Mouse (Mus musculus) neural tube, embryonic 10.5 days (tissue): ENCODE results near the gene Ndufa7.

Experiments
- DNase-seq: peaks from one replicate; pipeline ENCODE4 v3.0.0-alpha.2; 2017; ENCODE audit warnings: low spot score; ENCODE audit errors: extremely low spot score

Ndufa7 gene

DNA sequence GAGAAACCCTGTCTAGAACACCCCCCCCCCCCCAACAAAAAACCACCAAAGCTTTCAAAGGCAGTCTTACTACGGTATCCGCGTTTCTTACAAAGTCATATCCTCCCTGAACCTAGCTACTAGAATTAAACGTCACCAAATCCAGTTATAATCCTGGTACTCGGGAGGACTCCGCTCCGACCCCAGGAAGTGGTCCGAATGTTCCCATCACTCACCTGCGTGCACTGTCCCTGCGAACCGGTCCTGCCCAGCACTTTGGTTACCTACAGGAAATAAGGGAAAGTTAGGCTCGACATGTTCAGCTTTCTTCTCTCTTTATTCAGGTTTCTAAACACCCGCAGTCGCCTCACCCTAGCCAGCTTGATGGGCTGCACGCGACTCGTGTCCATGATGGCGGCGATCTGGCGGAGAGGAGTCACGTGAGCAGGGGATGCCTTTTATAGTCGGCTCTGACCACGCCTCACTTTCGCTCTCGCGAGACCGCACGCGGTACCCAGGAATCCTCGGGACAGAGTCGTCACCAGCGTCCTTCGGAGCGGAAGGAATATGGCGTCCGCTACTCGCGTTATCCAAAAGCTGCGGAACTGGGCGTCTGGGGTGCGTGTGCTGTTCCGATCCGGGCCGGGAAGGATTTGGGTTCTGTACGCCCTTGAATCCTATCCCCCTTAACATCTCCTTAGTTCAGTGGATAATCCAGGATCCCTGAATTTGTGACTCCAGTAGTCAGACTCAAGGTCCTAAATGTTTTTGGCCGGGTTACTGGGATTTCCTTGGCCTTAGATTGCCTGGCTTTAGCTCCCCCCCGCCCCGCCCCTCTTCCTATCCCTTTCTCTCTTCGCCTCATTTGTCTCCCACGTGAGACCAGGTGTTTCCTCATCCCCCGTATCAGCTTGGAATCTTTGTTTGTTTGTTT, at the start of gene Ndufa7, which contains the start of gene Rps28:
TSS of gene Ndufa7 (plus strand) at position 489 of the 913 bp plus-strand sequence.
TSS of gene Rps28 (minus strand) at position 479 of the 913 bp plus-strand sequence.
- peak; percentile 98 for DNase-seq

DNA sequence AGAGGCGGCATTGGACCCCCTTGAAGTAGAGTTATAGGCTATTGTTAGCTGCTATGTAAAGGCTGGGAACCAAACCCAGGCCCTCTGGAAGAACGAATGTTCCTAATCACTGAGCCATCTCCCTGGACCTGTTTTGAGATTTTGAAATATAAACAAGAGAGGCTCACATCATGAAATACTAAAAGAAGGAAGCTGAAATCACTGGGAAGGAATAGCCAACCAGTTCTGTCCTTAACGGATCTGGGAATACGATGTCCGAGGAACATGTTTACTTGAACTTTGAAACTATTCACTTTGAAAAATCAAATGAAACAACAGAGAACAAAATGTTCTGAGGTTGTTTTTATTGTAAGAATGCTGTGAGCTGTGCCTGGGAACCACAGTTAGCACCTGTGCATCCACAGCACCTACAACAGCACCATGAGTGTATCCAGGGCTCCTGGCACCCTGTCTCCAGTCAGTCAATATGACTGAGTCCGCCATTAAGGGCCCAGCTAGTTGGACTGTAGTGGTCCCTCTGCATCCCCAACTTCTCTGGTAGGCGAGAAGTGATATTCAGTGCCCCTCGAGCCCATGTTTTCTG, 49.7 kb upstream of the Ndufa7 start:
- no peak for DNase-seq

DNA sequence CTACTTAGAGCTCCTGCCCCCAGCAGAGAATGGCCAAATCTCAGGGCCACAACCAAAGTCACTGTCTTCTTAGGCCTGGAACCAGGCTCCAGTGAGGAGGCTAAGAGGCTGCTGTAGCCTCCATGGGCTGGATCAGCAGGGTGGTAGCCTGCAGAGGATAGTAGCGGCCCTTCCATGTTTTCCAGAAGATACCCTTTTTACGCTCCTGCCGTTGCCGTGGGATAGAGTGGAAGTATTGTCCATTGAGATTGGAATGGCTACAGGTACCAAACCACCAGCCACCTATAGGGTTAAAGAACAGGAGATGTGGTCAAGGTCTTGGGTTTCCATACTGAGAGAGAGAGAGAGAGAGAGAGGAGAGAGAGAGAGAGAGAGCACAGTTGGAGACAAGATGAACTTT, 49.1 kb upstream of the Ndufa7 start:
- DNase-seq: no peak

DNA sequence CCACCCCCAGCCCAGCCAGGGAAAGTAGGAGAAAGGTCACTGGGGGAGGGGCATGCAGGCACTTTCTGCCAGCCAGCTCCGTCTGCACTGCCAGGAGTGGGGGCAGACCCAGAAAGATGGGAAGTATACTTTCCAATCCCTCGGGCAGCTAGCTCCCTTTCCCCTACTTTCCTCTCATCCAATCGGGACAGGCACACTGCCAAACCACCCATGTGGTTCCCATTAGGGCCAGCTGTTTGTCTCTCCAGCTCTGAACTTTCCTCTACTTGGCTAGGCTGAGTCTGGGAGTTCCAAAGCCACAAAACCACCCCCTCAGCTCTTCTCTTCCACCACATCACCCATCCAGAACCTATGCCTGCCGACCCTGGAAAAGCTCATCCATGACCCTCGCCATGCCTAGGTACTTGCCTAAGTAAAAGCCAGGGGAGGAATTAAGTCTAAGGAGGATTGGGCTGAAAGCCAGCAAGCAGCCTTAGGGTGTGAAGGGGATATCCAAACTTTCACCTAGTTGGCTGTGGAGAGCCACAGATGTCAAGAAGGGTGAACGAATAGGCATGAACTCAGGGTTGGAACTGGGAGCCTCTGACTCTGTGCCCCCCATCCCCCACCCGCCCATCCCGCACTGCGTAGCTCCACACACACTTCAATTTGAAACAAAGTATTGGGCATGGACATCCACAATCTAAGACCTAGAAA, 45.0 kb upstream of the Ndufa7 start:
- DNase-seq: peak; percentile 79

DNA sequence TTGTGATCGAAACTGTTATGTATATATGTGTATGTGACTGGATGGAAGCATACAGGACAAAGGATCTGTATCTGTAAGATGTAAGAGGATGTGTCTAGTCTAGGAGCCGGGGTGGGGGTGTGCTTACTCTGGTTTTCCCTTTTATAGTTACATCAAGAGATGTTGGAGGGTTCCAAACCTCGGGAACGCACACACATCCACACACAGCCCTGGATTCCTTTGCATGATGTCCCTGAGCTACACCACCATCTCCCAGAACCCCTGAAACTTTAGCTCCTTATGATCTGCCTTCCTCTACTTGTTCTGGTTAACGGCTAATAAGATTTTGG, 44.4 kb upstream of the Ndufa7 start:
- DNase-seq: no peak

DNA sequence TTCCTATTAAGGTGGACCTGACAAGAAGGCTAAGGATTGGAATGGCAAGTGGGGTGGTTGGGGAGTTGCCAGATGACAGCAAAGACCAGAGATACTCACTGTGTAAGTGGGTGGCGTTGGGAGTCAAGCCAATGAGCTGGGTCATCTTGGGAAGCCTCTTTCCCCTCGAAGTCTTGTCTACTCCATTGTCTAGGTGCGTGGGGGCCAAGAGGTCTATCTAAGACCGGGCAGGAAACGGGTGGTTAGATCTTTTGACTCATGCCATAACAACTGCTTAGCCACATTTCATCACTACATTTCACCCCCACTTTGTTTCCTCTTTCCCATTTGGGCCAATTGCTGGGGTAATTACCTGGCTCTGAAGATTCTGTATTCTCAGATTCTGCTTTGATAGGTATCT, 43.9 kb upstream of the Ndufa7 start:
- no peak for DNase-seq

DNA sequence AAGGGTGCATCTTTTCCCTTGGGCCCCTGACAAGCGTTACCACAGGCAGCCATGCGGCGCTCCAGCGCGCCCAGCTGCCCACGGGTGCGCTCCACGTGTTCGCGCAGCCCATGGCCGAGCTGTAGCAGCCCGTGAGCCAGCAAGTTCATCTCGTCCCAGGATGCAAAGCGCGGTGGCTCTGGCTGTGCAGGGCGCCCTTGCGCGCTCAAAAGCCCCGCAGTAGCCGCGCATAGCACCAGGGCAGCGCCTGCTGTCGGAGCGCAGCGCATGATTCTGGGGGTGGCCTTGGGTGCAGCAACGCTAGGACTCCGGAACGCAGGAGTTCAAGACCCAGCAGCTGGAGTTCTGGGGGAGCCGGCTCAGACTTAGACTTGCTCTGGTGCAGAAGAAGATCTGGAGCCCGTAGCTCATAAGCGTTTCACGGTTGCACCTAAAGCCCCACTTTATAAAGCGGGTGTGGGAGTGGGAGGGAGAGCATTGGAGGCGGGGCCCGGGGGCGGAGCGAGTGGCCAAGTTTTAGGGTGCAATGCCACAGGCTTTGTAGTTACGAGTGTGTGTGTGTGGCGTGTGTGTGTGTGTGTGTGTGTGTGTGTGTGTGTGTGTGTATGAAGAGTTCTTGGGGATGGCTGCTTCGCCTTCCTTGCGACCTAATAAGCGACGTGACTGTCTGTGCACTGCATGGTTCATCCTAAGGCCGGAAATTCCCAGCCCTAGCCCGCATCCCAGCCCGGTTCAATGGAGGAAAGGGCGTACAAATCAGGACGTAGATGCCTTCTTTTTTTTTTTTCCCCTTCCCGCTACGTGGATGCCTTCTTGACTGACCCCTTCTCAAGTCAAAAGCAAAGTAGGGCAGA, 43.0 kb upstream of the Ndufa7 start, which contains the start of gene Angptl4:
TSS of gene Angptl4 (minus strand) at position 707 of the 854 bp plus-strand sequence.
- peak; percentile 76 for DNase-seq

DNA sequence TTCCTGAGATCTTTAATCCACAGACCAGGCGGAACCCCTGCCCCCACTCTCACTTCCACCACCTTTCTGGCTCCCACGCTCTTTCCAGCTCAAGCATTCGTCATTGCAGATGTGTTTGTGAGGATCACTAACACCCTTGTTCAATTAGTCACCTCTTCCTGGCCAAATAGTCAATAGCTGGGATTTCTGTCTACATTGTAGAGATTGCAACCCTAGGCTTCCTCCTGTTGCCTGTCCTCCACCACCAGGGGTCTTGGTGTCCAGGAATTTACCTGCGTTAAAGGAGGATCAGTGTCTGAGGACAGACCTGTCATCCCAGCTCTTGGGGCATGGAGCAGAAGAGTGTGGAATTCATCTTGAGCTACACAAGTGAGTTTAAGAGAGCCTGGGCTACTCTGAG, 42.3 kb upstream of the Ndufa7 start:
- no peak for DNase-seq

DNA sequence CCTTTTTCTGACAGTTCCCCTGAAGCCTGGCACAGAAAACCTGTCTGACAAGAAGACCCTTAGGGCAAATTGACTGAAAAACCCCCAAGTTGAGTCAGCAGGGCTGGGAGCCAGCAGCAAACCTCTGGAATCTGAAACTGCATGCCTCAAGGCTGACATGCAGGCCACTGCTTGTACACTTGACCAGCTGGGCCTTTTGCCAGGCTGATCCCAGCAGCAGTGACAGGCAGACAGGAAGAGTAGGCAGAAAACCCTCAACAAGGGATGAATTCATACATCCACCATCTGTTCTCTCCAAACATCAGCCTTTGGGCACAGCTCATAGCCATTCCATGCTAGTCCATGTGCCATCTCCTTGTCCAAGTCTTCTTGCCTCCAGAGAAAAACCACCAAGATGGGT, 41.0 kb upstream of the Ndufa7 start:
- DNase-seq: no peak

DNA sequence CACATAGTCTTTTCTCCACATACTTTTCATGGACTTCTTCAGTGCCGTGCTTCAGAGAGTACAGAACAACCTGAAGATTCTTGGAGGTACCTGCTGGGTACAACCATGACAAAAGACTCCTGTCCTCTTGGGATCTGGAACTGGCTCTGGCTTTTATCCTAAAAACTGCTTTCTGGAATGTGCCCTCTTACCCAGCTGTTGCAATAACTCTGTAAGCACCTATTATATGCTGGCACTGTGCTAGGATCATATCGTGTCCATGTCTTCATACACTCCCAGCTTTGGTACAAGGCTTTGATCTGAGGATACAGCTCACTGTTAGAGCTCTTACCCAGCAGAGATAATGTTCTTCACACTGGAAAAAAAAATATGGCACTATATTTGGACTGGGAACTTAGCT, 39.4 kb upstream of the Ndufa7 start:
- no peak for DNase-seq

DNA sequence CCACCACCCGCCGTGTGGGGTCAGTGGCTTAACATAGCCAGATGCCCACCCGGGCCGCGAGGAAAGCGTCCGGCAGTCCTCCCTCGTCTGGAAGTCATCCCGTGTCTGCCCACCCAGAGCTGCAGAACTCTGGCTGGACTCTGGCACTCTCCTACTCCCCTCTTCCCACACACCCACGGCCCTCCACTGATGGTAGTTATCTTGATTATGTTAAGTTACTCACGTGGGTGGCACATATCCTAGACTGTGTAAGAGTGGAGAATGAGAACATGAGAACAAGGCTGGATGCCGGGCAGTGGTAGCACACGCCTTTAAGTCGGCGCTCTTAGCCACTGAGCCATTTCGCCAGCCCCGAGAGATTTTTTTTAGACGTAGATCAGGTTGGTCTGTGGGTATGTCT, 38.0 kb upstream of the Ndufa7 start:
- DNase-seq: no peak

DNA sequence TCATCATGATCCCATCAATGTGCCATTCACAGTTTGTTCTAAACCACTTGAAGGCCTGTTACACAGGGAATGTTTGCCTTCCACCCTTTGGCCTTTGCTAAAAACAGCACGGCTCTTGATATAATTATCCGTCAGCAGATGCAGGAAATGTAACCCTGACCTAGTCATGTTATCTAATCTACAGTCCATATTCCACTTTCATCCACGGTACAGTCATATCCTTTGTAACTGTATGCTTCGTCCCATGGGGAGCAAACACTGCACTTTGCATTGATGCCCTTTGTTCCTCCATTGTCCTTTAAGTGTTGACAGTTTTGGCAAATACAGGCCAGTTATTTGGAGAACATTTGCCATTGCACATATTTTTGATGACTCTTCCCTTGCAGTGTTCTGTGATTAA, 35.6 kb upstream of the Ndufa7 start:
- DNase-seq: no peak

DNA sequence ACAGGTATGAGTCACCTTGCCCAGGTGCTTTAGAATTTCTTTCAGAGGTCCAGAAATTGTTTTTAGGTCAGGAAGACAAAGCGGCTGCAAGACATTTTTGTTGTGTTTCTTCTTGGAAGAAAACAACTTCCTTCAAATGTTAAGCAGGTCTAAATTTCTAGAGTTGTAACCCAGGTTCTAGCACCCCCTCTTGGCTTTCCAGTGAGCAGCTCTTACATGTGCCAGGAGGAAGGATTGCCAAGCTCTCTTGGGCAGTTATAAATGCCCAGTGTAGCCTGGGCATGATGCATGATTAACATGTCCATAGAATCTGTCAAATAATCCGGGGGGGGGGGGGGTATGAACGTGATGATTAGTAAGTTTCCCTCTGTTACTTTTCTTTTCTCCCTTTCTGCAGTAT, 26.1 kb upstream of the Ndufa7 start:
- DNase-seq: no peak

DNA sequence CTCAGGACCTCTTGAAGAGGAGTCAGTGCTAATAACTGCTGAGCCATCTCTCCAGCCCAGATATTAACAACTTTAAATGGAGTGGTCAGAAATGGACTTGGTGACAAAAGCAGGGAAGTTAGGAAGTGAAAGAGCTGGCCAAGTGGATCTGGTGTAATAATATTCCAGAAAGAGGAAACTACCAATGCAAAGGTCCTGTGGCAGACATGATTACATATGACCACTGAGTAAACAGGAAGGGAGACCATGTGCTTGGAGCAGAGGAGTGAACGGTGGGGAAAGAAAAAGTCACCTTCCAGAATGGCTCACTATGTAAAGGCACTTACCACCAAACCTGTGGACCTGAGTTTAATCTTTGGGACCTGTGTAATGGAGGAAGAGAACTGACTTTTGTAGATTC, 25.1 kb upstream of the Ndufa7 start:
- DNase-seq: no peak

DNA sequence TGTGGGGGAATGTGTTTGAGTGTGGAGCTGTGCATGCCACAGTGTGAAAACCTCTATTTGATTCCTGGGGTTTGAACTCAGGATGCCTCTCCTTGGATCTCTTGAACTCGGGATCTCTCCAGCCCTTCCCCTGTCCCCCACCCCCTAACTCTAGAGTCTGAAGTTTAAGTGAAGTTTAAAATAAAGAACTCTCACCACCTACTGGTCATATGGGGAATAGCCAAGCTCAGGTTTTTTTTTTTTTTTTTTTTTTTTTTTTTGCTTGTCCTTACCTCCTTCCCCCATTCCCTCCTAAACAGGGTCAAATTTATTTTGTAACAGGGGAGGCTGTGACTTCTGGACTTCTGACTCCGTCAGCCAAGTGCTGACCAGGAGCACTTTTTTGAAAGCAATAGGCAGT, 22.2 kb upstream of the Ndufa7 start:
- no peak for DNase-seq

DNA sequence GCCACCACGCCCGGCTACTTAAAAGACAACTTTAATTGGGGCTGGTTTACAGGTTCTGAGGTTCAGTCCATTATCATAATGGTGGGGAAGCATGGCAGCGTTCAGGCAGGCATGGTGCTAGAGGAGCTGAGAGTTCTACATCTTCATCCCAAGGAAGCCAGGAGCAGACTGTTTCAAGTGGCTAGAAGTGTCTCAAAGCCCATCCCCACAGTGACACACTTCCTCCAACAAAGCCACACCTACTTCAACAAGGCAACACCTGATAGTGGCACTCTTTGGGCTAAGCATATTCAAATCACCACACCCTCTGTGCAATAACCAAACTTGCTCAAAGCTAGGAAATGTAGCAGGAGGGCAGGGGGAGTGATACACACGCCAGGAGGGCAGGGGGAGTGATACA, 20.2 kb upstream of the Ndufa7 start:
- no peak for DNase-seq

DNA sequence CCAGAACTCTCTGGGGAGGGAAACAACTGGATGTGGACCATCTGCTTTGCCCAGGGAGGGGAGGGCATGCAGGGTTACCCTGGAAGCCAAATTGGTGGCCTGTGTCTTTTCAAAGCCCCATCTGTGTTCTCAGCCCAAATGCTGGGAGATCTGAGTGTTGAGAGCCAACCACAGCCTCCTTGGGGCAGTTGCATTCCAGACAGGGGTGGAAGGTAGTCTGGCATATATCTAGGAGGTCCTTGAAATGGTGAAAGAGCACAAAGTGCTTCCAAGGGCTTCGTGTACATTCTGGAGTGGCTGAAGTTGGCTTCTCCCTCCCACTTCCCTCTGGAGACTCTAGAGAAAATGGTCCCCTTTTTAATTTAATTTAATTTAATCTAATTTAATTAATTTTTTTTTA, 19.6 kb upstream of the Ndufa7 start:
- no peak for DNase-seq

DNA sequence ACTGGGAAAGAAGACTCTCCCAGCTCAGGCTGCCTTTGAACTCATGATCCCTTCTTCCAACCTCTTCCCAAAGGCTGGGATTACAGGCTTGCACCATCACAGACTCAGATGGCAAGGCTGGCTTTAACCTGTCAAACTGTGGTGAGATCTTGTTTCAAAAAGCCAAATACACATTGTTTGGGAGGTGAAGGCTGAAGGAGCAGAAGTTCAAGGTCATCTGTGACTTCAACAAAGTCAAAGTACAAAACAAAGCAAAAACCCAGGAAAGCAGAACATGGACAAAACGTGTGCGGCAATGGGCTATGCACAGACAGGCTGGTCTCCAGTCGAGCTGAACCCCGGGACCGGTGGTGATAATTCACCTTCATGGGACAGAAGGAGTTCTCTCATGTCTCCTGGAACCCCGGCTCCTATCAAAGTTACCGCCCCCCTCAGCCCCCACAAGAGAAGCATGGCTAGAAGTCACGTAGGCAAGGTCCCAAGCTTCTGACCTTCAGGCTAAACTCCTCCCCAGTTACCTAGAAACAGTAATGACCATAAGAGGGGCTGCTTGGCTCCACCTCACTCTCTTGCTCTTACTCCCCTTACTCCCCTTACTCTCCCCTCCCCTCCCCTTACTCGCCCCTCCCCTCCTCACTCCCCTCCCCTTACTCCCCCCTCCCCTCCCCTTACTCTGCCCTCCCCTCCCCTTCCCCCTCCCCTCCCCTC, 17.0 kb upstream of the Ndufa7 start:
- DNase-seq: no peak

DNA sequence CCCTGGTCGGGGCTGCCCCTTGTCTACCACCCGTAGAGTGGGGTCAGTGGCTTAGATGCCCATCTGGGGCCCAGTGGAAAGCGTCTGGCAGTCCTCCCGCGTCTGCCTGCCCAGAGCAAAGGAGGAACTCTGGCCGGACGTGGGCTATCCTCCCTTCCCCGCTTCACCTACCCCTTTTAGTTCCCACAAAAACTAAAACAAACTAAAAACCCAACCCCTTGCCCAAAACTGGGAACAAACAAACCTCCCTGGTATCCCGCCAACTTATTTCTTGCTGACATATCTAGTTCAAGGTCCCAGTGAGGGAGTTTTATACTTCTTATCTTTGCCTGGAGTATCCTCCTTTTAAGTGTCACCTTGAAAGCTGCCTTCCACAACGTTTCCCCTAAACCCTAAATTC, 16.2 kb upstream of the Ndufa7 start:
- no peak for DNase-seq

DNA sequence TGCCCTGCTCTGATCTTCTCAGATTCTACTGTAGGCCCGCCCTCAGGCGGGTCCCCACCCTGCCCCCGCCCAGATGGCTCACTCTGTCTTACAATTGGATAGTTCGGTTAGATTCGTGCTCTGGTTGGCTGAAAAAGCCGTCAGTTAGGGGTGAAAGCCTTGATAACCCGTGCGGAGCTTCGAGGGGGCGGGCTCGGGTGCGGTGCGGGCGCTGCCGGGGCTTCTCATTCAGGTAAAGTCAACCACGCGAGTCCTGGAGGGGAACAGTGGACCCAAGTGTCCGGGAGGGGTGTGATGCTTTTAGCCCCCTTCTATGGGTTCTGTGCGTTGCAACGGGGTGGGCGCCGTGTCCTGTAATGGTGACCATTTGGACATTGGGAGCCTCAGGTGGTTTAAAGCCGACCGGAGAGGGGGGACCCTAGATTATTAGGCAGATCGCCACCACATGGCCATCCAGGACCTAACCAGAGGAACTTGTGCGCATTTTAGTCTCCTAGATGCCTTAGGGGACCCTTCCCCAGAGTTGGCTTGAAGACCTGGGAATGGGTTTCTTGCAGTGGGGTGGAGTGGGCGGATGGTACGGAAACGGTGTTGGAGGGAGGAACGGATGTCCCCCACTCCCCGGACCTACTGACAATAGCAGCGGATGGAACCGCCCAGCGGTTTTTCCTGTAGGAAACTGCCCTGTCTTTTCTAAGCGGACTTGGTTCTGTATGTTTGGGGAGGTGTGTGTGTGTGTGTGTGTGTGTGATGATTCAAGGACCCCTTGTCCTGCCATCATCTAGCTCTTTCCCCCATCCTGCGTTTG, 13.8 kb upstream of the Ndufa7 start, which contains the start of gene Kank3:
TSS of gene Kank3 (plus strand) at position 186 of the 808 bp plus-strand sequence.
- DNase-seq: peak; percentile 89
